Comparison of ENCODE assay signal across 11 mouse cellular contexts in genomic region chr7:25047363-25047762, GRCm38 (mm10). TPM values are rescaled to one million over a fixed set of nuclear protein-coding genes. Genes with fewer than 3 reads are reported as not detected.
DNase-seq lines count a peak whose midpoint lies in the region; TF ChIP-seq lines count a peak whose summit lies in the region.
"Had no signal": no experiment of that assay in that cellular context is flagged by ENCODE, and none has a peak within 500 bp of the region (broad histone marks: within the 10 kb centered on the region; RNA-seq: fewer than 3 reads in every experiment).

No protein-coding gene starts in this region.

- in situ Hi-C loops in ES-E14 (cut with MboI; ENCODE audit: low sequenced_read_pairs in 2 of 2, unreplicated experiment in 2 of 2): no loop called here

- peak; percentile 65 to 71 for DNase-seq in frontal cortex, postnatal 36 days (ENCODE audit: low spot score in 2 of 2)
- no peak for DNase-seq in frontal cortex, postnatal 14 days (ENCODE audit: low spot score in 2 of 2)
- DNase-seq in ES-E14 (ENCODE audit: low read depth, low spot score): no peak
- DNase-seq in adrenal gland, postnatal 14 days: peak; percentile 77
- DNase-seq in left cerebral cortex, postnatal 25 days (ENCODE audit: low spot score in 2 of 2): peak; percentile 60 to 85
- no peak for DNase-seq in heart, adult 11 months
- no peak for DNase-seq in lung, postnatal 14 days
- DNase-seq: heart, adult 18-20 months; heart, postnatal 4 days had no signal

- no peak overlapping the region for H3K27ac ChIP-seq in ES-E14 (ENCODE audit: insufficient read depth, low read depth, low read length, poor library complexity, severe bottlenecking)
- H3K27ac ChIP-seq: liver, embryonic 14.5 days had no signal

- intact Hi-C loops in left cerebral cortex, postnatal 25 days (cut with DNase I): no loop called here

- H3K36me3 ChIP-seq in ES-E14 (ENCODE audit: control insufficient read depth, insufficient read depth, low read length, poor library complexity, severe bottlenecking): no peaks in the 10 kb centered on the region; the same call in 1 of the 2 replicates

- H3K9ac ChIP-seq in ES-E14 (ENCODE audit: insufficient read depth, low read depth, low read length, poor library complexity, severe bottlenecking): no peak overlapping the region
- H3K9ac ChIP-seq: liver, embryonic 14.5 days had no signal

- H3K4me3 ChIP-seq in ES-E14 (ENCODE audit: insufficient read depth in 1 of 2, low read depth in 1 of 2, low read length in 2 of 2, poor library complexity in 1 of 2, severe bottlenecking in 1 of 2): no peak overlapping the region
- H3K4me3 ChIP-seq: megakaryocyte, embryonic 14.5 days had no signal

- peaks cover 3 to 11% of the 10 kb centered on the region in 2 experiments; a peak in 1 of 4 replicates for H3K4me1 ChIP-seq in ES-E14 (ENCODE audit: control insufficient read depth in 2 of 2, insufficient read depth in 2 of 2, low read length in 2 of 2, poor library complexity in 1 of 2)

- H3K9me3 ChIP-seq in ES-E14 (ENCODE audit: control insufficient read depth, insufficient read depth, low read depth, low read length): no peaks in the 10 kb centered on the region
- H3K9me3 ChIP-seq: megakaryocyte, embryonic 14.5 days had no signal

TF ChIP-seq in ES-E14, 5 proteins besides CTCF, POLR2A, EP300 and RAD21:
- peak; percentile 60 for TF ChIP-seq ZNF384 (IDR thresholded peaks at IDR 0.05; ENCODE audit: low read depth, low read length)
- TF ChIP-seq ZC3H11A (IDR thresholded peaks at IDR 0.05; ENCODE audit: borderline replicate concordance, low read depth, low read length): no peak
TF ChIP-seq in ES-E14: peak in this region for 1.

RNA-seq across cellular contexts. Expression of gene Grik5, which starts 24.8 kb away (rescaled TPM):
- 10.0 and 10.7 TPM in 2 replicates for total RNA-seq in ES-E14 (2012; rRNA removed)
- total RNA-seq in adrenal gland, postnatal 14 days (2021): 18.6 and 21.3 TPM in 2 replicates
- 100 to 1,000 TPM; 215 to 242 TPM for total RNA-seq in left cerebral cortex, postnatal 25 days (2021)

RNA-seq across cellular contexts. Expression of gene Zfp574, which starts 25.0 kb away (rescaled TPM):
- 15.1 and 18.9 TPM in 2 replicates for total RNA-seq in ES-E14 (2012; rRNA removed)
- total RNA-seq in adrenal gland, postnatal 14 days (2021): 18.8 and 19.2 TPM in 2 replicates
- total RNA-seq in left cerebral cortex, postnatal 25 days (2021): 10 to 100 TPM; 31.4 to 37.0 TPM

RNA-seq across cellular contexts. Expression of gene Atp1a3, which starts 41.6 kb away (rescaled TPM):
- 21.2 and 37.0 TPM in 2 replicates for total RNA-seq in ES-E14 (2012; rRNA removed)
- total RNA-seq in adrenal gland, postnatal 14 days (2021): 35.6 and 39.8 TPM in 2 replicates
- total RNA-seq in left cerebral cortex, postnatal 25 days (2021): 1,000 to 10,000 TPM; 1,972 to 2,046 TPM

Comparison
In these comparisons a context has a peak if more than half of its experiments do, and no peak if none do; other contexts are left out.
1. DNase-seq: peak in frontal cortex, postnatal 36 days (2 of 2), adrenal gland, postnatal 14 days (single experiment) and left cerebral cortex, postnatal 25 days (2 of 2); none in frontal cortex, postnatal 14 days (0 of 2), ES-E14 (single experiment), heart, adult 11 months (single experiment) and lung, postnatal 14 days (single experiment).
2. RNA of gene Atp1a3, which starts 41.6 kb away (total RNA-seq): 1,972 to 2,046 TPM in left cerebral cortex, postnatal 25 days; 35.6 to 39.8 TPM in adrenal gland, postnatal 14 days and 21.2 to 37.0 TPM in ES-E14; every median in the first group is over 10 times any median in the second.